Mouse (Mus musculus) intestine, postnatal 0 days (tissue): Measurements from ENCODE around the gene Grin2b. TPM values are rescaled to one million over a fixed set of nuclear protein-coding genes. Genes with fewer than 3 reads are reported as not detected.

ENCODE experiments used
- ATAC-seq: fragments of 200-750 bp; cut with Nextera tagmentation; 2 replicates; pipeline ENCODE4 v1.8.0; 2017; ENCODE audit warnings: mild to moderate bottlenecking, moderate TSS enrichment, moderate library complexity
- H3K27ac ChIP-seq: fragments of 300-500 bp; sonication (generic); 2 replicates; pipeline ENCODE4 v1.5.1; 2014; ENCODE audit warnings: mild to moderate bottlenecking, low read depth, low read length, moderate library complexity
- H3K27me3 ChIP-seq: fragments of 300-500 bp; sonication (generic); replicated peaks from 2 replicates; pipeline ENCODE4 v1.6.1; 2014; ENCODE audit warnings: low read length, mixed read lengths; ENCODE audit not compliant: control insufficient read depth, insufficient read depth
- H3K36me3 ChIP-seq: fragments of 300-500 bp; sonication (generic); 2 replicates; pipeline ENCODE4 v1.6.1; 2014; ENCODE audit warnings: mild to moderate bottlenecking, moderate library complexity; ENCODE audit not compliant: control insufficient read depth, insufficient read depth
- H3K4me1 ChIP-seq: fragments of 300-500 bp; sonication (generic); replicated peaks from 2 replicates; pipeline ENCODE4 v1.6.1; 2014; ENCODE audit warnings: antibody characterized with exemption, low read length, mixed read lengths; ENCODE audit not compliant: control insufficient read depth, insufficient read depth
- H3K4me2 ChIP-seq: fragments of 300-500 bp; sonication (generic); replicated peaks from 2 replicates; pipeline ENCODE4 v1.6.1; 2014; ENCODE audit warnings: low read depth, mild to moderate bottlenecking, moderate library complexity
- H3K4me3 ChIP-seq: fragments of 300-500 bp; sonication (generic); 2 replicates; pipeline ENCODE4 v1.5.1; 2014; ENCODE audit warnings: low read depth, low read length
- H3K9ac ChIP-seq: fragments of 300-500 bp; sonication (generic); 2 replicates; pipeline ENCODE4 v1.6.1; 2014; ENCODE audit warnings: mild to moderate bottlenecking, low read depth, low read length
- H3K9me3 ChIP-seq: fragments of 300-500 bp; sonication (generic); 2 replicates; pipeline ENCODE4 v1.6.1; 2016; ENCODE audit warnings: mixed run types; ENCODE audit not compliant: control insufficient read depth
- CTCF ChIP-seq: sonication (generic); IDR thresholded peaks from 2 replicates; pipeline ENCODE4 v1.5.1; 2016; ENCODE audit warnings: low read depth, mild to moderate bottlenecking, control low read depth, antibody characterized with exemption, moderate library complexity
- WGBS: fragments of 180-500 bp; shearing (Covaris S2); extraction: QIAGEN DNeasy Blood & Tissue Kit; methylation state at CpG from one replicate; pipeline ENCODE4 v1.1.7; 2014; 5-methylcytosine and 5-hydroxymethylcytosine counted together
- polyA plus RNA-seq: library from polyadenylated mRNA; unstranded; fragments of >200 nt; fragmentation: Nextera tagmentation; extraction: Ambion mirVana; gene quantifications from 2 replicates; pipeline ENCODE4 v1.2.1, GENCODE M21; 2015

The Grin2b gene
- polyA plus RNA-seq, 1 experiment from 2014 or later = not detected

DNA sequence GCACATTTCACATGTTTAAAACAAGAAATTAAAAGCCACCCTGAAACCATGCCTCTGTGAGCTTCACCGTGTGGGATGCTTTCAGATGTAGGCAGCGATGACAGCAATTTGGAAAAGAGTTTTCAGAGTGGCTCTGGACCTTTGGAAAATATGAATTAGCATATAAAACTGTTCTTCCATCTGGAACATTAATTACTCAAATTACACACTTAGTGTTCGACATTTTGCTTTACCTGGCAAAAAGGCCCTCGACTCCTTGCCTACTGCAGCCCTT, 162.3 kb downstream of the Grin2b start:
- WGBS = 94% methylated on average over 4 of the region's 4 CpGs

DNA sequence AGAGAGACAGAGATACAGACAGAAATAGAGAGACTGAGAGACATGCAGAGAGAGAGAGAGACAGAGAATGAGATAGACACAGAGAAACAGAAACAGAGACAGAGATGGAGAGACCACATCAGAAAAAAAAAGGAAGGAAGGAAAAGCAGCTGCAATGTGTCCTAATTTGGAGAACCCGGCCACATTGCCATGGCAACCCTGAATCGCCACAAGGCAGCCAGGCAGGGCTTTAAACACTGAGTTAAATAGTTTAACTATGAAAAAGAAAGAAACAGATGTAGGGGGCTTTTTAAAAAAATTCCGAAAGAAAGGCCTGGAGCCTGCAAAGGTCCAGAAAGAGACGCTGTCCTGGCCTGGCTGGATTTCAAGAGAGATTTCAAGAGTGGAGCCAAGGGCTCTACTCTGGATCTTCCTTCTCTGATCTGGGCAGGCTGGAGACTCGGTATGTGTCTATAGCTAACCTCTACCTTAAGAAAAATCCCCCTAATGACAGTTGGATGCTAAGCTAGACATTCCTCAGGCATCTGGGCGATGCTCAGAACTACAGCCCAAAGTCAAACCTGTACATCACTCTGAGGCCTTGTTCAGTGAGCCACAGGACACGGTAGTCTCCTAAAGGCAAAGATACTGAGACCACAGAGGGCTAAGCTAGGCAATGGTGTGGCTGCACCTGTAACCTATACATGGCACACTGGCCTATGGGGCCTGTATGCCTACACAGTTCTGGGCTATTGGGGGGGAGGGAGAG, 162.8 kb downstream of the Grin2b start:
- Histone ChIP-seq H3K4me2 (no peak overlapping the region), H3K9me3 (no peaks in the 10 kb centered on the region), H3K9ac (no peak overlapping the region), H3K4me1 (no peaks in the 10 kb centered on the region), H3K4me3 (no peak overlapping the region), H3K27me3 (no peaks in the 10 kb centered on the region), H3K36me3 (no peaks in the 10 kb centered on the region), H3K27ac (no peak overlapping the region)
- no peak for ATAC-seq
- TF ChIP-seq CTCF = no peak
- WGBS = 60% methylated on average over 7 of the region's 7 CpGs

More for the DNA sequence above, 162.3 kb downstream of the Grin2b start:
- Histone ChIP-seq H3K9me3 (no peaks in the 10 kb centered on the region), H3K27me3 (no peaks in the 10 kb centered on the region), H3K36me3 (no peaks in the 10 kb centered on the region), H3K9ac (no peak overlapping the region), H3K4me2 (no peak overlapping the region), H3K4me3 (no peak overlapping the region), H3K4me1 (no peaks in the 10 kb centered on the region), H3K27ac (no peak overlapping the region)
- no peak for ATAC-seq
- no peak for TF ChIP-seq CTCF

DNA sequence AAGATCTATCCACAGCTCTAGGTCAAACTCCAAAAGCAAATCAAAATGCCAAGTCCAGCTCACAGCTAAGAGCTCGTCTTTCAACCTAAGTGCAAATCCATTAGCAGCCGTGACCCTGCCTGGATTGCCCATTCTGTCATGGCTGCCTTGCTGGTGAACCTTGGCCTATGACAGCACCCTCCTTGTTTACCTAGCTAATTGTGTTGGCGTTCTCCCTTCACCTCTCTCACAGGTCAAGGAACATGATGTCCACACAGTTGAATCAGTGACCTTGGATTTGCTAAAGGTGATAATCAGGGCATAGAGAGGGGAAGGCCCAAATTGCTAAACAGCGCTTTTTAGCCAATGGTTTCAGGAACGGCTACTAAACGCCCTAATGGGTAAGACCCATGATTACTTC, 165.2 kb downstream of the Grin2b start:
- H3K9me3 ChIP-seq = no peaks in the 10 kb centered on the region
- no peak overlapping the region for H3K27ac ChIP-seq
- WGBS = 76% methylated on average over 6 of the region's 6 CpGs
- no peaks in the 10 kb centered on the region for H3K27me3 ChIP-seq
- no peaks in the 10 kb centered on the region for H3K4me1 ChIP-seq
- TF ChIP-seq CTCF = no peak
- no peak overlapping the region for H3K4me3 ChIP-seq
- ATAC-seq = no peak
- no peaks in the 10 kb centered on the region for H3K36me3 ChIP-seq
- no peak overlapping the region for H3K9ac ChIP-seq
- H3K4me2 ChIP-seq = no peak overlapping the region

DNA sequence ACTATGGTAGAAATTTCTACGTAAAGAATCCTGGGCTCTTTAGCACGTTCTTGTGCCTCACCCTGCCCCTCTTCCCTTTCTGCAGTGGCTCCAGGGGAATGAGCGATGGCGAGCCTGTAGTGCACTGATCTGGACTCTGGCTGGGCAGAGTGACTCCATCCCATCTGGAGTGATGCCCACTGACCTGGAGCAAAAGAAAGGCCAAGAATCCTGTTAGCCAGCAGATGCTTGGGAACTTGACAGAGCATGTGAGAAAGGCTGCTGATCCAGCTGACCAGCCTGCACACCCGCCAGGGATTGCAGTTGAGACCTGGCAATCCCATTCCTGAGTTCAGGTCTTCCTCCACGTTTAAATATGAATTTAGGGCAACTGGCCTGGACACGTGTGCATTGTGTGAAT, 178.6 kb downstream of the Grin2b start:
- Histone ChIP-seq H3K36me3 (no peaks in the 10 kb centered on the region), H3K4me3 (no peak overlapping the region), H3K9ac (no peak overlapping the region), H3K27me3 (no peaks in the 10 kb centered on the region), H3K9me3 (no peaks in the 10 kb centered on the region), H3K4me1 (no peaks in the 10 kb centered on the region), H3K27ac (no peak overlapping the region), H3K4me2 (no peak overlapping the region)
- TF ChIP-seq CTCF = no peak
- ATAC-seq = no peak
- 77% methylated on average over 7 of the region's 7 CpGs for WGBS

DNA sequence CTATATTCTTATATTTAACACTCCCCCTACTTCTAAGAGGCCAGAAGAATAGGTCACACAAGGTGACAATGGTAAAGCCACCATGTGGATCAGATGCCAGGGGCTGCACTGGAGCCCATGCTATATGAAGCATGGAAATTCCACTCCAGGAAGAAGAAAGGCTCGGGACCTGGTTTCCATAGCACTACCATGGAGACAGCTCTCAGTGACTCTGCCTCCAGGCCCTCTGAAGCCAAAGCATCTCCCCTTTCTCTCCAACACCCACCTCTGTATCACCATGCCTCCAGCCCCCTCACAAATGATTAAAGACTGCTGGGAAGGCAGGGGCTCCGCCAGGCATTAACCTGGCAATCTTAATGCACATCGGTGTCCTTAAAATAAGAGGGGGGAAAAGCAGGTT, 179.4 kb downstream of the Grin2b start:
- H3K27ac ChIP-seq = no peak overlapping the region
- no peaks in the 10 kb centered on the region for H3K27me3 ChIP-seq
- no peaks in the 10 kb centered on the region for H3K36me3 ChIP-seq
- no peak for TF ChIP-seq CTCF
- 87% methylated on average over 3 of the region's 3 CpGs for WGBS
- H3K9ac ChIP-seq = no peak overlapping the region
- H3K4me3 ChIP-seq = no peak overlapping the region
- no peaks in the 10 kb centered on the region for H3K9me3 ChIP-seq
- H3K4me1 ChIP-seq = no peaks in the 10 kb centered on the region
- ATAC-seq = no peak
- no peak overlapping the region for H3K4me2 ChIP-seq

DNA sequence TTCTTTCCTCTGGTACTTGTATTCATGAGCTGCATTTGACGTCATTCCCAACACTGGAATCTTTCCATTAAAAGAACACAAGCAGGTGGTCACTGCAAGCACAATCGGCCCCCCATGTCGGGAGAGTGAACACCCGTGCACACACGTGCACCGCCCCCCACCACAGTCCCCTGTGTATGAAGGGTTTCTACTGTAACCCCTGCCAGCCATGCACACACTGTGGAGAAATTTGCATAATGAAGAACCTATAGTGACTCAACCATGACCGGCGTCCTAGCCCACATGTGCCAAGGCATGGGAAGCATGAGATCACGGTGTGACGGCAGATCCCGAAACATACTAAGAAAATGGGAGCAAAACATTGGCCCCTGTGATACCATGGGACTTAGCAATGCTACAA, 179.9 kb downstream of the Grin2b start:
- H3K4me1 ChIP-seq = no peaks in the 10 kb centered on the region
- 92% methylated on average over 11 of the region's 11 CpGs for WGBS
- no peak for TF ChIP-seq CTCF
- no peaks in the 10 kb centered on the region for H3K27me3 ChIP-seq
- no peaks in the 10 kb centered on the region for H3K9me3 ChIP-seq
- no peak for ATAC-seq
- H3K27ac ChIP-seq = no peak overlapping the region
- no peak overlapping the region for H3K4me3 ChIP-seq
- no peak overlapping the region for H3K4me2 ChIP-seq
- no peaks in the 10 kb centered on the region for H3K36me3 ChIP-seq
- H3K9ac ChIP-seq = no peak overlapping the region

DNA sequence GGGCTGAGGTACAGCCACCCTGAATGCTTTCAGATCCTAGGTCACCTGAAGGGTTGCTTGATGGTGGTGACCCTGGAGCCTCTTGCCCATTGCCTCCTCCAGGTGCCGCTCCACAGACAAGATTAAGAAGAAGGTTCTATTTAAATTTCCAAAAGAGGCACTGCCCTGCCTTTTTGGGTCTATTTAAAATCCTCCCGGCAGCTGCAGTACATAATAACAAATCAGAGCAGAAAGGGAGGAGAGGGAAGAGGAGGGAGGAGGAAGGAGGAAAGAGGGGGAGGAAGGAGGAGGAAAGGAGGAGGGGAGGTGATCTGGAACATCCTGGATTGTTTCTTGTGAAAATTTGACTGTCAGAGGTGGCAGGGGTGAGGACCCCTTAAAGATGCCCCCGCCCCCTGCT, 197.2 kb downstream of the Grin2b start:
- ATAC-seq = no peak
- Histone ChIP-seq H3K36me3 (no peaks in the 10 kb centered on the region), H3K4me3 (no peak overlapping the region), H3K4me2 (no peak overlapping the region), H3K9ac (no peak overlapping the region), H3K9me3 (no peaks in the 10 kb centered on the region), H3K27ac (no peak overlapping the region), H3K4me1 (no peaks in the 10 kb centered on the region), H3K27me3 (no peaks in the 10 kb centered on the region)
- no peak for TF ChIP-seq CTCF
- 62% methylated on average over 3 of the region's 3 CpGs for WGBS
